Mouse (Mus musculus) heart, adult 8-10 months (tissue): ENCODE measurements around the gene Mrtfa. TPM values are rescaled to one million over a fixed set of nuclear protein-coding genes. Genes with fewer than 3 reads are reported as not detected.

Experiments
- DNase-seq: peaks from one replicate; pipeline ENCODE4 v3.0.0; 2022; ENCODE audit warnings: low spot score
- total RNA-seq, 4 experiments: library from RNA; stranded (reverse); gene quantifications; 2 replicates each; pipeline ENCODE4 v1.2.4; 2022

Gene Mrtfa
- total RNA-seq, 4 experiments from 2014 or later, result 5.4 to 7.4 (median 6.7) TPM

DNA sequence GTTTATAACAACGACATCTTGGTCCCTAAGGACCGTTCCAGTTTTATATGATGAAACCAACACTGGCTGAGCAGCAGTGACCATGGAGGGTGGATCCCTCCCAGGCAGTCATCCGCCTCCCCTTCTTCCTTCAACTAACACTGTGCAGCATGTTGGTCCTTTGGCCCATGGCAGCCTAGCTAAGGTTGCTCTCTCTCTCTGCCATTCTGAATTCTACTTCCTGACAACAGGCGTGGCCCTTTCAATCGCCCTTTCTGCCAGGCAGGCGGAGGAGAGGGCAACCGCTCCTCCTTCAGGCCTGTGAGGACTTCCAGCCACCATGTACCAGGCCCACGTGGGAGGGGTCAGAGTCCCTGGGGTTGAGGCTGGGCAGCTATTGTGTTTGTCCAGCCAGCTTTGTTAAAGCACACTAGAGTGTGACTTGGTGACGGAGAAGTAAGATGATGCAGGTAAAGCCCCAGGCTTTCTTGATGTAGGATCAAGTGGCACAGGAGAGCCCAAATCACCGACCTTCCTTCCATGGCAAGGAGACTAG is 159.6 kb downstream of the Mrtfa start:
- no peak for DNase-seq

DNA sequence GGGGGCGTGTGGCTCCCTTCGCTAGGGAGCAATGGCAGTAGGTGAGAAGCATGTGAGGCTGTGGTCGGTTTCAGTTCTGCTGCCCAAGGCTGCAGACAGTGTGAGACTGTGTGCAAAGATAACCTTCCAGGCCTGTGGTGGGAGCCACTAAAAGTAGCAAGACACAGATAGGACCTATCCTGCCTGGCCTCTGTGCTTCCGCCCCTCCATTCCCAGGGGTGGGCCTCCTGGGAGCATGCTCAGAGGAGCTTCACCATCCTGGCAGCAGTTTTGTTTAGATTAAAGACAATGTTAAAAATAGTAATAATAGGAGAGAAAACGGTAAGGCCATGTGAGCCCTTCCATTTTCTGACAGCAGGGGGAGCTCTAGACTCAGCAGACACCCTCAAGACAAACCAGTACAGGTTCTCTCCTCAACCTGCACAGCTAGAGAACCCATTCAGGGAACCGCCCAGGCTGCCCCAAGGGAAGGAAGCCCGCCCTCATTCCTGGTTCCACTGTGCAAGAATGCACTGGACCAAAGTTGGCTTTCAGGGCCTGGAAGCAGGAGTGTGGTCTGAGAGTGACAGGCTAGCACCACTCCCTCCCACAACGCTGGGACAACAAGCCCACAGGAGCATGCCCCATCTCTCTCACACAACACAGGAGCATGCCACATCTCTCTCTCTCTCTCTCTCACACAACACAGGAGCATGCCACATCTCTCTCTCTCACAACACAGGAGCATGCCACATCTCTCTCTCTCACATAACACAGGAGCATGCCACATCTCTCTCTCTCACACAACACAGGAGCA is 163.0 kb downstream of the Mrtfa start:
- DNase-seq, result peak; percentile 83

DNA sequence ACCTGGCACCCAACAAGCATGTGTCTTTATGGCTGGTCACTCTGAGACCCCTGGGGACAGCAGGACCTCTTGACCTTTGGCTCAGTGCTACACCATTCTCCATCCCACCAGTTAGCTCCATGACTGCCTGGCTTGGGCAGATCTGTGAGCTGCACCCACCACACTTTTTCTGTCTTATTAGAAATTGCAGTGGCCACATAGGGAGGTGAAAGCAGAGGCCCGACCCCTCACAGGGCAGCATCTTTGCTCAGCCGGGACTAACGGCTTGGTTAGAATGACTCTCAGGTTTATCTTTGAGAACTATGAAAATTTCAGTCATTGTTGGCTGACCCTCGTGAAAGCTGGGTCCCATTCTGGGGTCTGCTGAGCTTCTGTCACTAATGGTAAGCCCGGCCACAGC is 163.7 kb downstream of the Mrtfa start:
- DNase-seq, result no peak

DNA sequence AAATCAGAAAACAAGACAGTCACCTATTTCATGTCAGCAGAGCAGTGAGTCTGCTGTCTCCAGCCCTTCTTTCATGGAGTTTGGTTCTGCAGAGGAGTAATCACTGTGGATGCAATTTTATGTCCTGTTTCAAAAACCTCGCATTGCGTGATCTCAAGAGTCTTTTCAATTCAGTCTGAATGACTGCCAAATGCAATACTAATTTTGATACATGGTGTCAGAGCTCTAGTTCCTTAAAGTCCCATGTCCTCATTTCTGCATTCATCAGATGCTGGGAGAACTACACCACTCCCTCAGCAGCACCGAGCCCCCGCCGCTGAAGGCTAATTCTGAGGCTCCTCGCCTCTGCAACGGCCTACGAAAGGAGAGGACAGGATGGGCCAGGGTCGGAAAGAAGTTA is 166.7 kb downstream of the Mrtfa start:
- no peak for DNase-seq

DNA sequence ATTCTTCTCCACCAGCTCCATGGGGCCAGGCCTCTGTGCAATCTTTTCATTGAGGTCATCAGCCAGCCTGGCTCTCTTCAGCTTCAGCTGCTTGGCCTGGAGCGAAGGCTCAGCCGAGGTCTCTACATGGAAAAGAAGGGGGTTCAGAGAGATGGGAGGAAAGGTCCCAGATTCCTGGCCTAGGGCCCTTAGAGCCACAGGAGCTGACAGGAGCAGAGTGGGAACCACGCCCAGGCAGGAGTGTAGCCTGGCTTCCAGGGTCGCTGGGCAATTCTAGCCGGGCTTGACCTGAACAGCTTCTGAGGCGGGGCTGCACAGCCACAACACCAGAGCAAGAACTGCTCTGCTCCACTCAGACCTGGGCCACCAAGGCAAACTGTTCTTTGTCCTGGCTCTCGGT is 168.1 kb downstream of the Mrtfa start:
- no peak for DNase-seq

DNA sequence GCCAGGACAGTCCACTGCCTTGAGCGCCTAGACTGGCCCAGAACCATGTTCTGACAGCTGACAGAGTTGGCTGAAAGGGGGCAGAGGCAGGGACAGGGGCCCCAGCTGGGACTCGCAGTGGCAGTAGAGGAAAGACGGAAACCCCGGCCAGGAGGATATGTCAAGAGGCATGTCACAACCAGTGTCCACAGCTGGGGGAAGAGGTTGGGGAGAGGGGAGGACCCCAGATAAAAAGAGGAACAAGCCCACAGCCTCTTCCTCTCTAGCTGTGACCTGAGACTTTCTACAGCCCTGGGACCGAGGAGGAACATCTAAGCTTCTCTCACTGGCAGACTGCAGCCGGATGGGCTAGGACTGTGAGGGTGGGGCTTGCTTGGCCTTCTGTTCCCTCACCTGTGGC is 169.2 kb downstream of the Mrtfa start:
- no peak for DNase-seq

DNA sequence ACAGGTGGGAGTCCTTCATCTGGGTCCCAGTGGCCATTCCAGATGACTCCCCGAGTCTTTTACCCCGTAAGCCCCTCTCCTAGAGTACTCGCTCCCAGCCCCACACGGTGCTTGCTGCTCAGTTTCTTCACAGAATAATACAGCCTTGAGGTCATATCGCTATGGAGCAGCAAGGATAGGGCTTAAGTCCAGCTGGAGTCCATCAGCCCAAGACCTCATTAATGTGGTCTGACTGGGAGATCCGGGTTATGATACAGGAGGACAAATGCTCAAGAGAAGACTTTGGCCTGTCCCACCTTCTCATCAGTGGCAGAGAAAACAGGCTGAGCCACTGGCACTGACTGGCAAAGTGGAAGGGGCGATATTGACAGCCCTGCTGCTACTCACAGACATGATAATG is 173.2 kb downstream of the Mrtfa start:
- no peak for DNase-seq

DNA sequence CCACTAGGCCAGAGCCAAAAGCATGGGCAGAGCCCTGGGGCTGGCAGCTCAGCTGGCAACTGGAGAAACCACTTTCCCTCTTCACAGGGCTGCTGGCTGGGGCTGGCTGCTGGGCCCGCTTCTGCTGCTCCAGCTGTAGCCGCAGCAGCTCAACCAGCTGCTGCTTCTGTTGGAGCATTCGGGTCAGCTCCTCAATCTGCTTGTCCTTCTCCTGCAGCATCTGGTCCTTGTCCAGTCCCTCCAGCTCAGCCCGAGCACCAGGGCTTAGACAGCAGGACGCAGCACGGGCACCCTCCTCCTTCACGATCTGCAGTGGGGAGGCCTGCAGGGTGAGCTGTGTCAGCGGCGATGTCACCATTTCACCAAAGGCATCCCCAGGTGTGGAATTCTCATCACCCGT is 174.1 kb downstream of the Mrtfa start:
- DNase-seq, result no peak

DNA sequence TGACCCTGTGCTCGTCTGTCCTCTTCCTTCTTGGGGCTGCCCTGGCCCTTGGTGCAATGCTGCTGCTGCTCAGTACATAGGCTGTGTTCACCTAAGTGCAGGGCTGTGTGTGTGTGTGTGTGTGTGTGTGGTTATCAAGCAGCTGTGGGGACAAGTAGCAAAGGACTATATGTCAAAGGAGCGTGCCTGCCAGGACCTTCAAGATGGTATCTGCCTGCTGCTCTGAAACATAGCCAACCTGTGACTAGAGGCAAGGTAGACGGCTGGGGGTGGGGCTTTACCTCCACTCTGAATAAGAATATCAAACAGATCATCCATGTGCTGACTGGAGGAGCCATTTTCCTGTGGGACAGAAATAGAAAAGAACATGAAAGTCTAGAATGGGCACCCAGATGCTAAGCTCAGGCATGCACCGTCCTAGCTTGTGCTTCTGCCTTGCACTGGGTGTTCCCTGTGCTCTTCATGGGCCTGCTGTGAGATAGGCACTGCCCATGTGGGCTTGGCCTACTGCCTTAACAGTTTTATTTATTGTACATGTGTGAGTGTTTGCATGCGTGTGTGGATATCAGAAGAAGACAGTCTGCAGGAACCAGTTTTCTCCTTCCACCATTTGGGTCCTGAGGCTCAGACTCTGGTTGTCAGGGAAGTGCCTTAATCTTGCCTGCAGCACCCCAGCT is 175.4 kb downstream of the Mrtfa start:
- DNase-seq, result no peak

DNA sequence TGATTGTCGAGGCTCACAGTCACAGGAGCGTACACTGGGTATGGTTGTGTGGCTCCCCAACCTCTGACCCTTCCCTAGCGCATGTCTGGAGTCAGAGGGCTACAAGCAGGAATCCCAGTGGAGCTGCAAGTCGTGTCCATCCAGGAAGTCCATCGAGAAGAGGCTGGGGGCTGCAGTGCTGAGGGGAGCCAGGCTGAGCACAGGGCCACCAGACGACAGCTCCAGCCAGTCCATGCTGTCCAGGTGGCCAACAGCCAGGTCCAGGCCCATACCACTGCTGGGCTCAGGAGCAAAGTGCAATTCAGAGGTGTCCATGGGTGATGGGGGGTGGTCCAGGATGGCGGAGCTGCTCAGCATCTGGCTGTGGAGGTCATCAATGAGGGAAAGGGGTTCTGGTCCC is 177.4 kb downstream of the Mrtfa start:
- no peak for DNase-seq

DNA sequence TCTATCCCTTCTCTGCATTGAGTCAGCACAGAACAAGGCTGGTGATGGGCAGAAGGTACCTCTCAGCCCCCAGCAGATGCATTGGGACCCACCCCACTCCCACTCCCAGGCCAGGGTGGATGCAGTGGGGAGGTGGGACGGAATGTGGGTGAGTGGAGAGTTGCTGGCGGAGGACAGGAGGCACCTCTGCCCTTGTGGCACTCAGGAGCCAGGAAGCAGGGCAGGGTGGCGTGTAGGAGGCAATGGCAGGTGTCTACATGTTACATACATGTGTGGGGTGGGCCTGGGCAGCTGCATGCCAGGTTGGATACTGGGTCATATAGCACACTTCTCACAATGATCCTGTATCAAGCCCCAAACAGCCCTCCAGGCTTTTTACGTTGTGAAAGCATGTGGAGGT is 178.2 kb downstream of the Mrtfa start:
- DNase-seq, result no peak

DNA sequence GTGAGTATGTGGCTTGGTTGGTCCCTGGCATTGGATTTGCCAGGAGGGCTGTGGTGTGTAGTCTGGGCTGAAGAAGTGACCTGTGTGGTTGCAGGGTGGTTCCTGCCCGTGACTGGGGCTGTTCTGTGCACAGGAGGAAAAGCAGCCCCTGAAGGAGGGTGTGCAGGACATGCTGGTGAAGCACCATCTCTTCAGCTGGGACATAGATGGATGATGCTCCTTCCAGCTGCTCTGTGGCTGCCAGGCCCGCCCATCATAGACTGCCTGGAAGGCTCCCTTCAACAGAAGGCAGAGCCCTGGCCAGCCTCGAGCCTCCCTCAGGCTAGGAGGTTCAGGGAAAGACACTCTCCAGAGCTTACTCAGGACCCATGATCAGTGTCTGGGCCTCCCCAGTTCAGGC is 179.0 kb downstream of the Mrtfa start:
- DNase-seq, result no peak

DNA sequence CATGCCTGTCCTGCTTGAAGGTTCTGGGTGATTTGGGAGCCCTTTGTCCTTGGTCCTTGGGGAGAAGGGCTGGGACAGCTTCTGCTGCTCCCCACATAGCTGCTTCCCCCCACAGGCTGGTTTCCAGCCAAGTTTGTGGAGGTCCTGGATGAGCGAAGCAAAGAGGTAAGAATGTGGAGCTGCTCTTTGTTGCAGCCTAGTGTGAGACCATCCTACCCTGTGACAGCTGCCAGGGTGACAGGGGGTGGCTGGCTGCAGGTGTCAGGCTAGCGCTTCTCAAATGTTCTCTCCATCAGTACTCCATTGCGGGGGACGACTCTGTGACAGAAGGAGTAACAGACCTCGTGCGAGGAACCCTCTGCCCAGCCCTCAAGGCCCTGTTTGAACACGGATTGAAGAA is 180.4 kb downstream of the Mrtfa start:
- no peak for DNase-seq

DNA sequence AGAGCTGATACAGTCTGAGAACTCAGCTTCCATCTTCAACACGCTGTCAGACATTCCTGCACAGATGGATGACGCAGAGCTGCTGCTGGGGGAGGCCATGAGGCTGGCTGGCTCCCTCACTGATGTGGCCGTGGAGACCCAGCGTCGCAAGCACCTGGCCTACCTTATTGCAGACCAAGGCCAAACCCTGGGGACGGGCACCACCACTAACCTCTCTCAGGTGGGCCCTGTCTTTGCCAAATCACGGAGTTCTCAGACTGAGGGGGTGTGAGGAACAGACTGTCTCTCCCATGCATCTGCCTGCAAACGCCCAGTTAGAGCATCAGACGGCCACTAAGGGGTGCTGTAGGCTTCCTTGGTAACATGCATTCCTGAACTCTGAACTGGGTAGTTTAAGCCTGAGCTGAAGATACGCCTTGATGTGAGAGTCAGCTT is 181.9 kb downstream of the Mrtfa start:
- DNase-seq, result no peak

DNA sequence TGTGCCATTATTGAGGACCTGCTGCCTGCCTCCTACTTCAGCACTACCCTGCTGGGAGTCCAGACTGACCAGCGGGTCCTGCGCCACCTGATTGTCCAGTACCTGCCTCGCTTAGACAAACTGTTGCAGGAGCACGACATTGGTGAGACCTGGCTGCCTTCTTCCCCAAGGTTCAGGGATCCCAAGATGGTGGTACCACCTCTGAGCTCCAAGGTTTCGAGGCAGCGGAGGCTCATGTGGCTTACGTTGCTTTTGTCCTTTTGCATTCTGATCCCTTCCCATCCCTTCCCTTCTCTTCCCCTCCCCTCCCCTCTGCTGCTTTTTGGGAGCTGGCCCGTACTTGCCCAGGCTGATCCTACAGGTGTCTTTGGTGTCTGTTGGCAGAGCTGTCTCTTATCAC is 182.7 kb downstream of the Mrtfa start:
- no peak for DNase-seq

DNA sequence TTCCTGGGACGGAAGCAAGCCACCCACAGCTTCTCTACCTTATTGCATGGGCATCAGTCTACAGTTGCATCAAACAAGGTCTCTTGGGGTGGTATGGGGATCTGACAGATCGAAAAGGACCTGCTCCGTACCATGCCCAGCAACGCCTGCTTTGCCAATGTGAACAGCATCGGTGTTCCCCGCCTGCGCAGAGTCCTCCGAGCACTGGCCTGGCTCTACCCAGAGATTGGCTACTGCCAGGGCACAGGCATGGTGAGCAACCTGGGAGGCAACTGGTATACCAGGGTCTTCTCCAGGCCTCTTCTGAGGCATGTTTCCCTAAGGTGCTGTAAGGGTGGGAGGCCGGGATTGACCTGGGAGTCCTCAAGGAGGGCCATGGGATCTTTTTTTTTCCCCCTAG is 183.2 kb downstream of the Mrtfa start:
- DNase-seq, result no peak

DNA sequence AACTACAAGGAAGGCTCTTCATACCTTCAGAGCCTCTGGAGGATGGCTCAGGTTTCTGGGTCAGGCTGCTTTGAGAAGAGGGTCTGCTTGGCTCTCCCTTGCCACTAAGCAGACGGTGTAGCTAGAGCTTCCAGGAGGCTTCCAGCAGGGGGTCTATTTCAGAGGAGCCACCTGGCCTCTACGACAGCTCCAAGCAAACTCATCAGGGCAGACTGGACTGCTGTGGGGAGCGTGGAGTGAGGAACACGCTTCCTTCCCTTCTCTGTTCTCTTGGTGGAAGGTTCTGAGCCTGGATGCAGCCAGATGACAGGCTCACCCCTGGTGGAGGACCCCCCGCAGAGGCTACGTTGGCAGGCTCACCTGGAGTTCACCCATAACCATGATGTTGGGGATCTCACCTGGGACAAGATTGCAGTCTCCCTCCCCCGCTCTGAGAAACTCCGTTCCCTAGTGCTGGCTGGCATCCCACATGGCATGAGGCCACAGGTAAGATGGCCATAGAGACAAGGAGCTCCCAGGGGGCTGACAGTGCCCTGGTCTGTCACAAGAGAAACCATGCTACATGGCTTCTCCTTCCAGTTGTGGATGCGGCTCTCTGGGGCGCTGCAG is 184.3 kb downstream of the Mrtfa start:
- DNase-seq, result no peak

DNA sequence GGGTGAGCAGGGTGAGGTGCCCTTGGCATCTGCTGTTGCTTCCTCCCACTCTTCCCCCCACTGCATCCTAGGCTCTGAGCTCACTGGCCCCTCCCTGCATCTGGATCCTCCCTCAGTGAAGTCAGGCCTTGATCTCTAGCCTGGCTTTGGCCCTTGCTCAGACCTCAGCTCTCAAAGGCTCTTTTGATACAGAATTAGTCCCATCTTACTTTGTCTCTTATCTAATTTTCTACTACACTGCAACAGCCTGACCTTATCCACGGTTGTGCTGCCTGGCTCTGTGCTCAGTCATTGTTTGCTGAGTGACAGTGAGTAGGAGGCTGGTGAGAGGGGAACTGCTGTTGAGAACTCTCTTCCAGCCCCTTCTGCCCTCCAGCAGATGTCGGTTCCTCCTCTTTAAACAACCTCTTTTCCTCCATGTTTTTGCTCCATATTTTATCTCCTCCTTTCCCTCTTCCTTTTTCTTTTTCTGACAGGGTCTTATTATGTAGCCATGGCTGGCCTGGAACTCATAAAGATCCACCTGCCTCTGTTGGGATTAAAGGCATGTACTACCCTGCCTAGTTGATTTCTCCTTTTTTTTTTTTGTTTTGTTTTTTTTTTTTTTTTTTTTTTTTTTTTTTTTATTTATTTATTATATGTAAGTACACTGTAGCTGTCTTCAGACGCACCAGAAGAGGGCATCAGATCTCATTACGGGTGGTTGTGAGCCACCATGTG is 190.0 kb downstream of the Mrtfa start:
- DNase-seq, result no peak

DNA sequence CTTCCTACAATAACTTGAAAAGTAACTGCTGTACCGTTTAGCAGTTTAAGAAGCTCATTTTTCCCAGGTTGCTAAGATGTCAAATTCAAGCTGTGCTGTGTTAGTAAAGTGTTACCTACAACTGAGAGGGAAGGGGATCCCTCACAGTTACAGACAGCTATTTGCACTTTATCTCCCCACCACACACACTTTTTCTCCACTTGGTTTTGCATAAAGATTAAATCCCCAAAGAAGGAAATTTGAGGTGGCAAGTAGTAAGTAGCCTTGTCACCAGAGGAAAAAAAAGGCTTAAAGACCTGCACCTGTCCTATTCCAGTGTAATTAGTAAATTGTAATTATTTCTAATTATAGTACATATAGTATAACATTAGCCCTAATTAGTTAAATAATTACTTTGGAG is 193.5 kb downstream of the Mrtfa start:
- no peak for DNase-seq

DNA sequence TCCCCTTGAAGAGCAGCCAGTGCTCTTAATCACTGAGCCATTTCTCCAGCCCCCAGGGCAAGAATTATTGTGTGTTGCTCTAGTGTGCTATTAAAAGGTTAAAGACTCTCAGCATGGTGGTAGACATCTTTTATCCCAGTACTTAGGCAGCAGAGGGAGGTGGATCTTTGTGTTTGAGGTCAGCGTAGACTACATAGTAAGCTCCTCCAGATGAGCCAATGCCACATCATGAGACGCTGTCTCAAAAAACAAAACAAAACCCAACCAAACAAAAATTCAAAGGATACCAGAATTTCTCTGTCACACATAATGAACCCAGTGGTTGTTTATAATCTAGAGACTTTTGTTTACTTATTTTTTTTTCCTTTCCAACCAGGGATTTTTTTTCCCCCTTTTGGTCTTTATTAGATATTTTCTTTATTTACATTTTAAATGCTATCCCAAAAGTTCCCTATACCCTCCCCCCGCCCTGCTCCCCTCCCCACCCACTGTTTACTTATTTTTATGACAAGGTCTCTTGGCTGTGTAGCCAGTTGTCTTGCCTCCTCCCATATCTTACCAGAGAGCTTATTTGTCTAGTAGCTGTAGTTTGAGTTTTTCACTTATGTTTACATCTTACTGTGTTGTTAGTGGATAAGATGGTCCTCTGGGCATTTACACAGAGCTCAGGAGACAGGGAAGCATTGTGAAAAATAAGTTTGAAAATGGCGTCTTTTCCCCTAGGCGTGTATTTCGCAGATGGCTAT is 194.3 kb downstream of the Mrtfa start:
- DNase-seq, result no peak

DNA sequence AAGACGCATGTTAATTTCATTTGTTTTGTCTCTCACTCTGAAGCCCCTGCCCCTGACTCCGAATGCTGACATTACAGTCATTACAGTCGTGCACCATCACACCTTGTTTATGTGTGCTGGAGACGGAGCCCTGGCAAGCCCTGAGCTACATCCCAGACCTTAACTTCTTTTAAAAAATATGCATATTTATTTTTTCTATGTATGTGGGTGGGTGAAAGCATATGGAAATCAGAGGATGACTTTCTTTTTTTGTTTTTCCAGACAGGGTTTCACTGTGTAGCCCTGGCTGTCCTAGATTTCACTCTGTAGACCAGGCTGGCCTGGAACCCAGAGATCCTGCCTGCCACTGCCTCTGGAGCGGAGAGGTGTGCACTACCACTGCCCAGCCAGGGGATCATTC is 195.6 kb downstream of the Mrtfa start:
- DNase-seq, result no peak
